In genomic region chr16:94994148-94994547, GRCm38 (mm10) we compare ENCODE assay signal across 33 mouse cellular contexts. TPM values are rescaled to one million over a fixed set of nuclear protein-coding genes. Genes with fewer than 3 reads are reported as not detected.
DNase-seq lines count a peak whose midpoint lies in the region; ATAC-seq and TF ChIP-seq lines count a peak whose summit lies in the region.
"Had no signal": no experiment of that assay in that cellular context is flagged by ENCODE, and none has a peak within 500 bp of the region (broad histone marks: within the 10 kb centered on the region; RNA-seq: fewer than 3 reads in every experiment).

No protein-coding gene starts in this region.

- H3K4me1 ChIP-seq in cerebellum, adult 2 months (ENCODE audit: control insufficient read depth, insufficient read depth, low read length): peaks cover 12% of the 10 kb centered on the region; the same call in 1 of the 2 replicates
- peaks cover 32% of the 10 kb centered on the region for H3K4me1 ChIP-seq in hindbrain, embryonic 15.5 days (replicated peaks)
- peaks cover 20% of the 10 kb centered on the region for H3K4me1 ChIP-seq in hindbrain, embryonic 10.5 days (replicated peaks)
- peaks cover 33% of the 10 kb centered on the region for H3K4me1 ChIP-seq in neural tube, embryonic 13.5 days (replicated peaks)

- H3K9ac ChIP-seq in hindbrain, embryonic 15.5 days: no peak overlapping the region
- H3K9ac ChIP-seq in neural tube, embryonic 13.5 days: no peak overlapping the region
- H3K9ac ChIP-seq: heart, embryonic 12.5 days; liver, embryonic 14.5 days; lung, embryonic 14.5 days; neural tube, embryonic 12.5 days had no signal

- no peak for TF ChIP-seq CTCF in cerebellum, adult 2 months (IDR thresholded peaks at IDR 0.05; ENCODE audit: borderline replicate concordance, insufficient read depth, low read depth, low read length)

- no peak overlapping the region for H3K27ac ChIP-seq in cerebellum, adult 2 months (ENCODE audit: insufficient read depth, low read length)
- no peak overlapping the region for H3K27ac ChIP-seq in hindbrain, embryonic 15.5 days (replicated peaks)
- H3K27ac ChIP-seq in hindbrain, embryonic 10.5 days: no peak overlapping the region
- H3K27ac ChIP-seq in neural tube, embryonic 13.5 days (replicated peaks): no peak overlapping the region
- H3K27ac ChIP-seq: heart, adult 2 months; liver, embryonic 14.5 days; neural tube, embryonic 12.5 days had no signal

- peak overlapping the region; percentile 70 for H3K4me2 ChIP-seq in hindbrain, embryonic 15.5 days
- peak overlapping the region; percentile 74; the same call in 1 of the 2 replicates for H3K4me2 ChIP-seq in neural tube, embryonic 13.5 days
- H3K4me2 ChIP-seq: heart, embryonic 12.5 days; lung, embryonic 14.5 days; neural tube, embryonic 12.5 days had no signal

- TF ChIP-seq POLR2A in cerebellum, adult 2 months (IDR thresholded peaks at IDR 0.05; ENCODE audit: borderline replicate concordance, insufficient read depth, low read length): no peak

- 17% methylated on average over 3 of the region's 3 CpGs for WGBS in cerebellum, adult 2 months
- 85% methylated on average over 3 of the region's 3 CpGs for WGBS in hindbrain, embryonic 15.5 days
- 82% methylated on average over 3 of the region's 3 CpGs for WGBS in hindbrain, embryonic 10.5 days
- WGBS in neural tube, embryonic 13.5 days: 82% methylated on average over 3 of the region's 3 CpGs

- H3K4me3 ChIP-seq in cerebellum, adult 2 months (replicated peaks; ENCODE audit: insufficient read depth, low read depth, low read length): peak overlapping the region; percentile 93
- H3K4me3 ChIP-seq in hindbrain, embryonic 15.5 days: peak overlapping the region; percentile 55
- no peak overlapping the region for H3K4me3 ChIP-seq in hindbrain, embryonic 10.5 days
- H3K4me3 ChIP-seq in neural tube, embryonic 13.5 days: no peak overlapping the region
- H3K4me3 ChIP-seq: heart, adult 2 months; heart, embryonic 12.5 days; neural tube, embryonic 12.5 days had no signal

- no peak for ATAC-seq in hindbrain, embryonic 15.5 days (ENCODE audit: low FRiP score, low read depth)
- ATAC-seq in neural tube, embryonic 13.5 days (ENCODE audit: low read depth): no peak
- ATAC-seq: activated CD4-positive, CD25-positive, alpha-beta regulatory T cell, adult 4 months; forebrain, embryonic 14.5 days had no signal

- H3K36me3 ChIP-seq in hindbrain, embryonic 15.5 days: no peaks in the 10 kb centered on the region
- H3K36me3 ChIP-seq in hindbrain, embryonic 10.5 days: no peaks in the 10 kb centered on the region
- H3K36me3 ChIP-seq in neural tube, embryonic 13.5 days: no peaks in the 10 kb centered on the region
- H3K36me3 ChIP-seq: heart, embryonic 12.5 days; neural tube, embryonic 12.5 days had no signal

- DNase-seq in cerebellum, adult 2 months: peak in 1 of 2 experiments; percentile 4
- no peak for DNase-seq in cerebellum, postnatal 36 days
- DNase-seq in hindbrain, embryonic 10.5 days (ENCODE audit: low spot score): no peak
- DNase-seq in neural tube, embryonic 10.5 days (ENCODE audit: extremely low spot score, low spot score): no peak
- no peak for DNase-seq in thymus, postnatal 36 days
- no peak for DNase-seq in adrenal gland, adult 8-10 months
- DNase-seq: adrenal gland, adult 2 months; cerebellum, adult 11 months; gastrocnemius, postnatal 36 days; heart, adult 2 months; heart, postnatal 4 days; kidney, adult 18-20 months; kidney, postnatal 36 days; layer of hippocampus, postnatal 36 days; liver; lung, embryonic 14.5 days; lung, postnatal 14 days; thymus, adult 2 months had no signal

- no peaks in the 10 kb centered on the region for H3K9me3 ChIP-seq in hindbrain, embryonic 15.5 days
- H3K9me3 ChIP-seq in hindbrain, embryonic 10.5 days: no peaks in the 10 kb centered on the region
- no peaks in the 10 kb centered on the region for H3K9me3 ChIP-seq in neural tube, embryonic 13.5 days
- H3K9me3 ChIP-seq: heart, embryonic 12.5 days; neural tube, embryonic 12.5 days had no signal

- no peaks in the 10 kb centered on the region for H3K27me3 ChIP-seq in cerebellum, adult 2 months (ENCODE audit: control insufficient read depth, insufficient read depth, low read length)
- no peaks in the 10 kb centered on the region; the same call in 1 of the 2 replicates for H3K27me3 ChIP-seq in hindbrain, embryonic 15.5 days
- peaks cover 39% of the 10 kb centered on the region for H3K27me3 ChIP-seq in hindbrain, embryonic 10.5 days (ENCODE audit: insufficient read depth, poor library complexity, severe bottlenecking)
- H3K27me3 ChIP-seq in neural tube, embryonic 13.5 days: peaks cover 49% of the 10 kb centered on the region

RNA-seq across cellular contexts. Expression of gene Kcnj6, which starts 3.4 kb away (rescaled TPM):
- polyA plus RNA-seq in cerebellum, adult 2 months (2012; rRNA removed): 11.6 and 13.5 TPM in 2 replicates
- 4.6 and 4.8 TPM in 2 replicates for polyA plus RNA-seq in hindbrain, embryonic 15.5 days (2015; fragmentation: Nextera tagmentation; extraction: Ambion mirVana)
- not detected in 2 replicates for polyA plus RNA-seq in hindbrain, embryonic 10.5 days (2016; fragmentation: Nextera tagmentation; extraction: Ambion mirVana)
- 1.5 and 1.6 TPM in 2 replicates for polyA plus RNA-seq in neural tube, embryonic 13.5 days (2015; fragmentation: Nextera tagmentation; extraction: Ambion mirVana)
- total RNA-seq in adrenal gland, adult 8-10 months (2022): 1 to 10 TPM; 1.3 to 2.8 (median 1.9) TPM
- total RNA-seq: CH12.LX; ES-E14; gastrocnemius, adult 18-20 months; gastrocnemius, postnatal 36 days; heart, adult 2 months; heart, postnatal 4 days had no signal
- polyA plus RNA-seq: activated CD4-positive, CD25-positive, alpha-beta regulatory T cell, adult 4 months; adrenal gland, adult 2 months; C2C12; embryonic facial prominence, embryonic 11.5 days; heart, adult 2 months; heart, postnatal 0 days; kidney, embryonic 16.5 days; limb, embryonic 11.5 days; liver, embryonic 14.5 days; lung, embryonic 14.5 days had no signal

Comparison
In these comparisons a context has a peak if more than half of its experiments do, and no peak if none do; other contexts are left out.
1. H3K4me3 ChIP-seq: peak in cerebellum, adult 2 months (single experiment) and hindbrain, embryonic 15.5 days (single experiment); none in hindbrain, embryonic 10.5 days (single experiment) and neural tube, embryonic 13.5 days (single experiment).